Mouse (Mus musculus) gastrocnemius, adult 8-10 months (tissue): Measurements from ENCODE around the gene Gipc2. TPM values are rescaled to one million over a fixed set of nuclear protein-coding genes. Genes with fewer than 3 reads are reported as not detected.

Source experiments
- DNase-seq, 2 experiments: peaks; one replicate each; pipeline ENCODE4 v3.0.0; 2022; ENCODE audit warnings: low spot score in 2 of 2
- total RNA-seq, 4 experiments: library from RNA; stranded (reverse); gene quantifications; 2 replicates each; pipeline ENCODE4 v1.2.4; 2022

The Gipc2 gene
- total RNA-seq, 4 experiments from 2014 or later = 0.36 to 0.70 (median 0.68) TPM; not detected in 1

DNA sequence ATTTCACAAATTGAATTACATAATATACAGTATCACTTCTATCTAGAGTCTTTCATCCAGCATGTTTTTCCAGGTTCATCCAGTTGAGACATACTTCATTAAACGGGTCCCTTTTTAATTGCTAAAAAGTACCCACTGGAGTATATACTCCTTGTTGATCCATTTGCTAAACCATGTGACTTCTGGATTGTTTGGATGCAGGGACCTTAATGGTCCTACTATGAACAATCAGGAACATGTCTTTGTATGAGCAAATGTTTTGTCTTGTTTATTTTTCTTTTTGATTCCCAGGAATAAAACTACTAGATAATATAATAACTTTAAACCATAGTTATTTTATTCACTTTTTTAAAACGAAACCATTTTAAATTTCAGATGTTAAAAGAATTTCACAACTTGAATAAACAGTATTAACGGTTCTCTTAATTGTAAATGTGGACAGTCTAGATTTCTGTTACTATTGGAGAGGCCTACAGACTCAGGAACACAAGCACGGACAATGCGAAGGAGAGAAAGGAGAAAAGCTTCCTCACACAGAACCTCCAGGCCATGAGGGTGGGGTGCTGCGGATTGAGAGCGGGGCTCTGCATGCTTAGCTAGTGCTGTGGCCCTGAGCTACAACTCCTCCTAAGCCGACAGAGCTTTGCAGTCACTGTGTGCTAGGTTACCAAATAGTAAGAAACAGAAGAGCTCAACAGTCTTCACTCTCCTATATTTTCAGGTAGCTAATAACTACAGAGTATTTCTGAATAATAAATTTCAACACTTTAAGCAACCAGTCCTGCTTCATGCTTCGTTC is 24.8 kb upstream of the Gipc2 start:
- no peak for DNase-seq

DNA sequence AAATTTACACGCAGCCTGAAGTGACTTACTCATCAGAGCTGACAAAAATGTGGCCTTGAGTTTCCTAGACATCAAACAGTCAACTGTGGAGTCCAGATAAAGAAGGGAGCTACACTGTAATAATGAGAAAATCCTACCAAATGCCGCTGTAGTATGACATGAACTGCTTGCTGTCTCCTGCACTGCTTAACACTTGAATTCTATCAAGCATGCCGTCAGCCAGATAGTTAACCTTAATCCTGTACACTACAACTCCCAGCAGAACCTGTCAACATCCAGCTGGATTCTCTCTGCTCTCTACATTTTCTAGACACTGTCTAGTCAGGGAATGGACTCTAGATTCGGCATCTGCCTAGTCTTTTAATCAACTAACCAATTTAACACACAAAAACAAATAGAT is 23.3 kb upstream of the Gipc2 start:
- DNase-seq = no peak

DNA sequence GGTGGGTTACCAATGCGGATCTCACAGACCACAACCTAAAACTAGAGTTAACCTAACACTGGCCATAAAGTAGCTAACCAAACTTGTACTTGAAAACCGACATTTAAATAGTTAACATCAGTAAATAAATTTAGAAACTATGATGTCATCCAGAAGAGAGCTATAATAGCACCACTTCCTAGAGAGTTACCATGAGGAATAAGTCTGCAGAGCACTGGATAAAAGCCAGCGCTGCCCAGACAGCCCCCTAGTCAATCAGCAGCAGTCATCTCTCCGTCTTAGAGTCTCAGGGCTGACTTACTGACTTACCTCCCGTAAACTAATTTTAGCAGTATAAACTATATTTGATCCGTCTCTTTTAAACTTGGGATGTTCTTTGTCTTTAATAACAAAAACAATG is 20.1 kb upstream of the Gipc2 start:
- DNase-seq = no peak

GRCm38 (mm10) chr3:152183522-152183921 is 17.5 kb upstream of the Gipc2 start:
- no peak for DNase-seq

DNA sequence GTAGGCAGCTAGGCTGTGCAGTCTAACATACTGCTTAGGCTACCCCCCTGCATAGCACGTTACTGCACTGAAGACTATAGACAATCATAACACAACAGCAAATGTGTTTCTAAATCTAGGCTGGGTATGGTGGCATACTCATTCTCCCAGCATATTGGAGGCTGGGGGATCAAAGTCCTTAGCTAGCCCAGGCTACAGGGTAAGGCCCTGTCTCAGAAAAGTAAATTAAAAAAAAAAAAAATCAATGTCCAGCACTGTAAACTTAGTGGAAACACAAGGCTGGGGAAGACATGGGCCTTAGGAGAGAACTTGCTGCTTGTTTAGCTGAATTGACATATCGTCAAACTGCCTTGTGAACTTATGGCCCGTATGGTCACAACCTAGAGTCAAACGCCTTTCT is 14.6 kb upstream of the Gipc2 start:
- DNase-seq = no peak

- no peak for DNase-seq
Measured at GRCm38 (mm10) chr3:152179285-152179684, 13.3 kb upstream of the Gipc2 start.

DNA sequence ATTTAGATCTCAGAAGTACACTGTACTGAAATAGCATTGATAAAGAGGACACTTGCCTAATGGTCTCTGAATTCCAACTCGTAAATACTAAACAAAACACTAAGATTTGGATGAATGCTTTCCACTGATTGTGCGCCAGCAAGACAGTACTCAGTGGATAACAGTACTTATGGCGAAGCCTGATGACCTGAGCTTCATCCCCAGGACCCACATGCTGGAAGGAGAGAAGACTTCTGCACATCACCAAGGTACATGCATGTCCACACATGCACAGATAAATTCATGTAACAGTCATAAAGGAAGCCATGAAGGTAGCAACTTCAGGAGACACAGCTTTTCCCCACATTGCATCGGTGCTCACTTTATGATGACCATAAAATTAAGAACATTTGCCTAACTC is 12.8 kb upstream of the Gipc2 start:
- DNase-seq = no peak

- DNase-seq = no peak
Measured at GRCm38 (mm10) chr3:152172322-152172935, 6.4 kb upstream of the Gipc2 start.

- DNase-seq = no peak
Measured at GRCm38 (mm10) chr3:152171862-152172261, 5.8 kb upstream of the Gipc2 start.

DNA sequence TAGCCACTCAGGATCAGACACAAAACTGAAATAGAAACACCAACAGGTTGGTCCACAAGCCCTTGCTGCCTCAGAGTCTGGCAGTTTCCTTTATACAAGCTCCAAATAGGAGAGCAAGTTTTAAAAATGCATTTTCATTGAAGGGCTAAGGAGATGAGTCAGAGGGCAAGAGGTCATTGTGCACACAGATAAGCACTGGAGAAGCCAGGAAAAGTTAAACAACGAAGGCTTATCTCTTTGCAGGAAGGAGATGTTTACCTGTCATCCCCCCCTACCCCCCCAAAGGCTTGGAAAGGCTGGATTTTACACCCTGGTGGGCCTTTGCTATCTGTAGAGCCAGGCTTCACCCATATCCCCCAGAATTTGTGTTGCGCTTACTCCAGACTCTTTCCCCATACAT is 5.2 kb upstream of the Gipc2 start:
- no peak for DNase-seq

GRCm38 (mm10) chr3:152170407-152170806 is 4.4 kb upstream of the Gipc2 start:
- DNase-seq = no peak

DNA sequence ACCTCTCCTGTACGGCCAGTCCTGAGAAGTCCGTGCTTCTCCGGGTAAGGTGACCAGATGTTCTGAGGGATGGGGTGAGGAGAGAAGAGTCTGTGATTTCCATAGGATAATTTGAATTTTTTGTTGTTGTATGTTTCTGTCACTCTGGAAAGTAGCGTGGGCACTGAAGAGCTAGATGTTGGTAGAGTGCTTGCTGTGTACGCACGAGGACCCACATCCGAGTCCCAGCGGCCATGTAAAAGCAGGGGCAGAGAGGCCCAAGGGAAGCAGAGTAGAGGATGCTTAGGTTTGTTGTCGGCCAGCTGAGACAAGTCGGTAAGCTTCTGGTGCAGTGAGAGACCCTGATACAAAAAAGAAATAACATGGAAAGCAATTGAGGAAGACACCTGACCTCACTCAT is 2.0 kb upstream of the Gipc2 start:
- DNase-seq = no peak

- no peak for DNase-seq
Measured at GRCm38 (mm10) chr3:152166699-152167451, 845 bp upstream of the Gipc2 start.

- DNase-seq = no peak
Measured at GRCm38 (mm10) chr3:152165351-152166098, 505 bp downstream of the Gipc2 start.

DNA sequence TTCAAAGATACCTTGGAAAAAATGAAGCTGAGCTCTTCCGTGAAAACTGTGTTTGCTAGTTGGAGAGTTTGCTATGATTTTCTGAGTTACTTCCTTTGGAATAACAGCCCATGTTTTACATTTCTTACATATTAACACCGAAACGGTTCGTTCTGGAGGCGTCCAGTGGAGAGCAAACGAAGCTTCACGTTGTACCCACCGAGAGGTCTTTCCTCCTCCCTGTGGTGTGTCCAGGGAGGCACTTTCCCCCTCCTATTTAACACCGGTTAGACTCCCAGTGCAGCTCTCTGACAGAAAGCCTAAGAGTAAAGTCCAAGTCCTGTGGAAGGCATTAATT is 1.0 kb downstream of the Gipc2 start:
- no peak for DNase-seq

GRCm38 (mm10) chr3:152163320-152163719 is 2.7 kb downstream of the Gipc2 start:
- DNase-seq = no peak

- DNase-seq = no peak
Measured at GRCm38 (mm10) chr3:152160607-152161006, 5.4 kb downstream of the Gipc2 start.

DNA sequence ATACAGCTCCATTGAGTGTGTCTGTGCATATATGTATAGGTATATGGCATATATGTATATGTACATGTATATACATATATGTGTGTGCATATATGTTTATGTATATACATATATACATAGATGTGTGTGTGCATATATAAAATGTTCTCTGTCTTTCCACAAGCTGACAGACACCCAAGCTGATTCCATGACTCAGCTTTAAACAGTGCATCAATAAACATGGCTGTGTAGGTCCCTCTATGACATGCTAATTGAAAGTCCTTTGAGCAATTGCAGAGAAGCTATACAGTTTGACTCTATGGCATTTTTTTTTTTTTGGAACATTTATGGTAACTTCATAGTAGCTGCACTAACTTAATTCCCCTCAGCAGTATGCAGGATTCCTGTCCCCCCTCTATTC is 6.7 kb downstream of the Gipc2 start:
- DNase-seq = no peak

DNA sequence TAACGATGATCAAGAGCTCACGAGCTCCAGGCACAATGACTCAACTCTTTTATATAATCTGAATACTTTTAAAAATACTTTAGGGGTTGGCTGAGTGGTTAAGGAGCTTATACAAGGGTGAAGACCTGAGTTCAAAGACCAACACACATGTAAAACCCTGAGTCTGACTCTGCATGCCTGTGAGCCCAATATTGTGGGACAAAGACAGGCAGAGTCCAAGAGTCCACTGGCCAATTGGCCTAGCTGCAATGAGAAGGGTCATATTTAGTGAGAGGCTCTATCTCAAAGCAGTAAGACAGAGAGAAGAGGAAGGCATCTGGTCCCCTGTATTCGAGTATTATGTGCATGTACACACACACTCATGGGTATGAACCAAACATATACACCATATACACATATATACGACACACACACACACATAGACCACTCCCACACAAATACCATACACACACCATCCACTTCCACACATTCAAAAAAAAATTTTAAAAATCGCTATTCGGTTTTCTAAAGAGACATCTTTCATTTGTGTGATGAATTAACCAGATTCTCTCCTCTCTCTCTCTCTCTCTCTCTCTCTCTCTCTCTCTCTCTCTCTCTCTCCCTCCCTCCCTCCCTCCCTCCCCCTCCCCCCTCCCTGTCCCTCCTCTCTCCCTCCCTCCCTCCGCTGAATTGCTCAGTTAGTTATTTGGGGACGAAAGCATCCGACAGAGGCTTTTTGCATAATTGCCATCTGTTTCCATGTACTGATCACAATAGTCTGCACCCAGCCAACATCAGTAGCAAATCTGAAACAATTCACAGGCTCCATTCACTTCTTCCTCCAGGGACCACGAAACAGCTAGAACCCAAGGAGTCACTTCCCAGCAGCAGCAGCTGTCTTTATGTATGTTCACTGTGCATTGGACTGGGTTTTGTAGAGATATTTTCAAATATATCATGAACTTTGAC is 7.4 kb downstream of the Gipc2 start:
- no peak for DNase-seq

- DNase-seq = no peak
Measured at GRCm38 (mm10) chr3:152156816-152157496, 9.1 kb downstream of the Gipc2 start.
